Mouse (Mus musculus): ENCODE results near the gene Wwox.

Wwox gene

GRCm38 (mm10) chr8:114548837-114549236 is 109.4 kb downstream of the Wwox start:
- DNase-seq = no peak

GRCm38 (mm10) chr8:114550029-114550428 is 110.6 kb downstream of the Wwox start:
- peak in 1 of 2 experiments; percentile 9 for DNase-seq

GRCm38 (mm10) chr8:114552606-114553005 is 113.2 kb downstream of the Wwox start:
- no peak for DNase-seq

GRCm38 (mm10) chr8:114554966-114555365 is 115.5 kb downstream of the Wwox start:
- no peak for DNase-seq

- DNase-seq = no peak
Observed at GRCm38 (mm10) chr8:114555491-114556202, 116.2 kb downstream of the Wwox start.

- DNase-seq = no peak
Observed at GRCm38 (mm10) chr8:114561191-114561590, 121.7 kb downstream of the Wwox start.

- DNase-seq = no peak
Observed at GRCm38 (mm10) chr8:114562486-114562885, 123.0 kb downstream of the Wwox start.

- no peak for DNase-seq
Observed at GRCm38 (mm10) chr8:114563361-114563760, 123.9 kb downstream of the Wwox start.

- no peak for DNase-seq
Observed at GRCm38 (mm10) chr8:114564036-114564435, 124.6 kb downstream of the Wwox start.

GRCm38 (mm10) chr8:114568531-114569166 is 129.2 kb downstream of the Wwox start:
- DNase-seq = no peak

GRCm38 (mm10) chr8:114573014-114573746 is 133.7 kb downstream of the Wwox start:
- no peak for DNase-seq

GRCm38 (mm10) chr8:114573747-114574093 is 134.3 kb downstream of the Wwox start:
- DNase-seq = no peak

GRCm38 (mm10) chr8:114579292-114579691 is 139.8 kb downstream of the Wwox start:
- DNase-seq = no peak

- DNase-seq = no peak
Observed at GRCm38 (mm10) chr8:114580684-114581083, 141.2 kb downstream of the Wwox start.

GRCm38 (mm10) chr8:114590336-114590867 is 150.9 kb downstream of the Wwox start:
- DNase-seq = no peak

- DNase-seq = no peak
Observed at GRCm38 (mm10) chr8:114591296-114592280, 152.1 kb downstream of the Wwox start.

GRCm38 (mm10) chr8:114593424-114594157 is 154.1 kb downstream of the Wwox start:
- DNase-seq = no peak

- DNase-seq = no peak
Observed at GRCm38 (mm10) chr8:114594811-114595210, 155.4 kb downstream of the Wwox start.

- DNase-seq = no peak
Observed at GRCm38 (mm10) chr8:114599555-114599954, 160.1 kb downstream of the Wwox start.

- no peak for DNase-seq
Observed at GRCm38 (mm10) chr8:114600196-114600595, 160.7 kb downstream of the Wwox start.

GRCm38 (mm10) chr8:114603046-114603445 is 163.6 kb downstream of the Wwox start:
- DNase-seq = no peak

GRCm38 (mm10) chr8:114603561-114603960 is 164.1 kb downstream of the Wwox start:
- no peak for DNase-seq

All from spleen, adult 18-20 months (tissue).